Mouse (Mus musculus) gastrocnemius, postnatal 14 days (tissue): ENCODE measurements at regions not wholly inside any gene's neighbourhood (a gene's known extent, or its start where the extent isn't known, plus 50 kb on each side); places are given as distances from the start of the nearest gene placed in this dataset.

Experiments used
- DNase-seq: peaks from one replicate; pipeline ENCODE4 v3.0.0; 2021; ENCODE audit warnings: mixed read lengths
- intact Hi-C: fragments of 180-260 bp; cut with DNase I; formaldehyde crosslinking; loops from one replicate; pipeline ENCODE4 v1.15.1; 2025; ENCODE audit warnings: low total_unique reads

DNA sequence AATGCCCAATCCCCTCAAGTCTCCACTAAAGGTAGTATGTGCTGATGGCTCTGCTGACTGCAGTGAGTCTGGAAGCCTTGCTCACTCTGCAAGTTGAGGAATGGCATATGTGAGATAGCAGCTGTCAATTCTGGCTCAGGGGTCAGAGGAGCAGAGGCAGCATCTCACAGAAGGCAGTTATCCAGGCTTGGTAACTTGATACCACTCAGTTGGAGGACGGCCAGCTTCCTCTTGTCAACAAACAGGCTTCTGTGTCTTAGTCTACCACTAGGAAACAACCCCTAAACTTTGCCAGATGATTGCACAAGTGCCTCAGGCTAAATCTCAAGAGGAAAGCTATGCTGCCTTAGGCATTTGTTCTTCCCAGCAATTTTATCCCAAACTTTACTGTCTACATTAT, 55.7 kb upstream of the Gabre start:
- intact Hi-C loops, result no loop called here
- peak; percentile 12 for DNase-seq

- intact Hi-C loops, result no loop called here
- DNase-seq, result no peak
Measured at GRCm38 (mm10) chrX:72328822-72329221, 54.2 kb upstream of the Gabre start.
